ENCODE assay signal across 30 mouse cellular contexts in the genomic region with DNA sequence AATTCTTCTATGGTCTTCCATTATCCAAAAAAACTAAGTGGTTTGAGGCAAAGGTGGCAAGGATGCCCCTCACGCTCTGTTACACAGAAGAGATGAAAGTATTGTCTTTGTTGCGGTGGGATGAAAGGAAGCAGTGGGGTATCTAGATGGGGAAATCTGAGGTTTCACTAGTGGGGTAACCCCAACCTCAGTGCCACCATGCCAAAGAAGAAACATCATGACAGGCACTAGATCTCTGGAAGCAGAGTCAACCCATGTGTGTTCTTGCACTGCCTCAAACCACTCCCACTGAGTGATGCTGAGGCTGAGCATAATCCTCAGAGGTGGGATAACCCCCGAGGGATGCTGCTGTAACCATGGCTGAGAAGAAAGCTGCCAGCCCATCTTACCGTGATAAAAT.
DNase-seq lines count a peak whose midpoint lies in the region; ATAC-seq lines count a peak whose summit lies in the region.
"Had no signal": no experiment of that assay in that cellular context is flagged by ENCODE, and none has a peak within 500 bp of the region (broad histone marks: within the 10 kb centered on the region; RNA-seq: fewer than 3 reads in every experiment).

No protein-coding gene starts in this region.

- no peak overlapping the region for H3K9ac ChIP-seq in forebrain, embryonic 14.5 days (ENCODE audit: low read length)
- H3K9ac ChIP-seq: embryonic facial prominence, embryonic 13.5 days; forebrain, embryonic 12.5 days; heart, embryonic 13.5 days; hindbrain, embryonic 14.5 days; intestine, embryonic 15.5 days had no signal

- no peaks in the 10 kb centered on the region for H3K4me1 ChIP-seq in forebrain, embryonic 14.5 days (ENCODE audit: control insufficient read depth, insufficient read depth, low read length)
- H3K4me1 ChIP-seq: embryonic facial prominence, embryonic 10.5 days; embryonic facial prominence, embryonic 13.5 days; forebrain, embryonic 12.5 days; heart, embryonic 10.5 days; heart, embryonic 13.5 days had no signal

- 75% methylated on average over 4 of the region's 4 CpGs for WGBS in forebrain, embryonic 14.5 days

- H3K4me2 ChIP-seq in forebrain, embryonic 14.5 days (ENCODE audit: low read length): no peak overlapping the region
- H3K4me2 ChIP-seq: embryonic facial prominence, embryonic 13.5 days; forebrain, embryonic 12.5 days; heart, embryonic 13.5 days; hindbrain, embryonic 14.5 days; intestine, embryonic 15.5 days had no signal

- H3K9me3 ChIP-seq in forebrain, embryonic 14.5 days (replicated peaks; ENCODE audit: control insufficient read depth, low read length): no peaks in the 10 kb centered on the region
- H3K9me3 ChIP-seq: embryonic facial prominence, embryonic 10.5 days; embryonic facial prominence, embryonic 13.5 days; forebrain, embryonic 12.5 days; G1E; heart, embryonic 10.5 days; heart, embryonic 13.5 days; intestine, embryonic 15.5 days had no signal

- peak; percentile 32 for ATAC-seq in inflammation-experienced regulatory T-cells, adult 6 months
- ATAC-seq in forebrain, embryonic 14.5 days: no peak
- ATAC-seq: forebrain, embryonic 16.5 days; hindbrain, postnatal 0 days; intestine, embryonic 15.5 days; Patski had no signal

- H3K36me3 ChIP-seq in forebrain, embryonic 14.5 days (ENCODE audit: control insufficient read depth, insufficient read depth, low read length): no peaks in the 10 kb centered on the region
- H3K36me3 ChIP-seq: embryonic facial prominence, embryonic 10.5 days; embryonic facial prominence, embryonic 13.5 days; forebrain, embryonic 12.5 days; G1E; heart, embryonic 10.5 days; heart, embryonic 13.5 days; intestine, embryonic 15.5 days had no signal

- no peaks in the 10 kb centered on the region for H3K27me3 ChIP-seq in forebrain, embryonic 14.5 days (replicated peaks; ENCODE audit: control insufficient read depth, insufficient read depth, low read length)
- H3K27me3 ChIP-seq: embryonic facial prominence, embryonic 13.5 days; heart, embryonic 13.5 days; intestine, embryonic 15.5 days had no signal

- H3K4me3 ChIP-seq in forebrain, embryonic 14.5 days (ENCODE audit: low read depth, low read length): no peak overlapping the region
- H3K4me3 ChIP-seq: embryonic facial prominence, embryonic 10.5 days; embryonic facial prominence, embryonic 13.5 days; erythroblast, embryonic 14.5 days; forebrain, embryonic 12.5 days; heart, adult 2 months; heart, embryonic 10.5 days; heart, embryonic 13.5 days; intestine, embryonic 15.5 days had no signal

- peak; percentile 23 for DNase-seq in thymus, postnatal 0 days (ENCODE audit: low spot score)
- no peak for DNase-seq in thymus, postnatal 4 days
- DNase-seq in T-cell, adult 2 months (ENCODE audit: low spot score): peak; percentile 43
- no peak for DNase-seq in cerebellum, postnatal 36 days
- DNase-seq in forebrain, embryonic 14.5 days (ENCODE audit: low spot score): no peak
- DNase-seq in kidney, postnatal 14 days: no peak
- DNase-seq: adrenal gland, adult 8-10 months; adrenal gland, postnatal 25 days; cerebellum, adult 18-20 months; cerebellum, adult 9-11 months; cerebellum, postnatal 25 days; embryo, embryonic 11 days; gastrocnemius, postnatal 10 days; gastrocnemius, postnatal 36 days; heart, adult 2 months; heart, postnatal 14 days; heart, postnatal 4 days had no signal

- no peak overlapping the region for H3K27ac ChIP-seq in forebrain, embryonic 14.5 days (ENCODE audit: low read depth, low read length)
- H3K27ac ChIP-seq: embryonic facial prominence, embryonic 10.5 days; embryonic facial prominence, embryonic 13.5 days; forebrain, embryonic 12.5 days; heart, adult 2 months; heart, embryonic 10.5 days; heart, embryonic 13.5 days; hindbrain, embryonic 14.5 days; hindbrain, postnatal 0 days; intestine, embryonic 15.5 days had no signal

Comparison
In these comparisons a context has a peak if more than half of its experiments do, and no peak if none do; other contexts are left out.
1. DNase-seq: peak in thymus, postnatal 0 days (single experiment) and T-cell, adult 2 months (single experiment); none in thymus, postnatal 4 days (single experiment), cerebellum, postnatal 36 days (0 of 2), forebrain, embryonic 14.5 days (single experiment) and kidney, postnatal 14 days (single experiment).